Mouse (Mus musculus): ENCODE data around the gene Prpf31. TPM values are rescaled to one million over a fixed set of nuclear protein-coding genes. Genes with fewer than 3 reads are reported as not detected.

The Prpf31 gene
- polyA plus RNA-seq (2012; rRNA removed) = 9.5 and 9.9 TPM in 2 replicates

DNA sequence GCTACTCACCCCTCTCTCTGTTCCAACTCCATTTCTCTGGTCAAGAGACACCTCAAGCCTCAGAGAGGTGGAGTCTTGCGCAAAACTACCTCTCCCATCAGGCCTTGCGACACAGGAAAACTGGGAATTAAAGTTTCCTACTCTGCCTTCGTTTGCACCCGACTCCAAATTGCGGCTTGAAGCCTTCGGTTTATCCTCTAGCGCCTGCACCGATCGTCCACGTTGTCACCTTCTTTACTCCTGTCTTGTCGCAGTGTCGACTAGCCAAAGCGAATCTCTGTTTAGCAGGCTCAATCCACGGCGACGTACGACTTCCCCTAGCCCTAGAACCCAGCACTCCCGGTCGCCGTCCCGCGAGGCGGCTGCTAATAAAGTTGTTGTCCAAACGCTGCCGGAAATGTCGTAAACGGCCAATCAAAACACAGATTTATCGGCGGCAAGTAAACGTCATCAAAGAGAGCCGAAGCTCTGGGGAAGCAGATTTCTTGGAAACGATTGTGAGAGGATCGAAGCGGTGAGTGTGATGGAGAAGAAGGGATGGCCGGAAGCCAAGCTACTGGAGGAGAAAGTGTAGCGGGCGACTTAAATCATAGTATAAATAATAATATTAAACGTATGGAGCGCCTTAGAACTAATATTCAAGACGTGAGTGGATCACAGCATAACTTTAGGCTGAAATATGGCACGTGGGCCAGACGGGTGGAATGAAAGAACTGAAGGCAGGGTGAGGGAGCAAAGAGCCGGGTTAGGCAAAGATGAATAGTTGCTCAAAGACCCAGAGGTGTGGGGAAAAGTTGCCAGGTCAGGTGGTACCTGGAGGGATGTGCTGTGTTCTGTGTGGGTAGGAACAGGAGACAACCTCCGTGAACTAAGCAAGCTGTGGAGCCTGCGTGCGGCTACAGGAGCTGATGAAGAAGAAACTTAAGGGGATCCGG lies at the start of gene Prpf31, which contains the start of gene Tfpt:
Gene Prpf31 (plus strand): TSS at position 443 of the 935 bp plus-strand sequence.
Gene Tfpt (minus strand): TSS at position 387 of the 935 bp plus-strand sequence.

DNA sequence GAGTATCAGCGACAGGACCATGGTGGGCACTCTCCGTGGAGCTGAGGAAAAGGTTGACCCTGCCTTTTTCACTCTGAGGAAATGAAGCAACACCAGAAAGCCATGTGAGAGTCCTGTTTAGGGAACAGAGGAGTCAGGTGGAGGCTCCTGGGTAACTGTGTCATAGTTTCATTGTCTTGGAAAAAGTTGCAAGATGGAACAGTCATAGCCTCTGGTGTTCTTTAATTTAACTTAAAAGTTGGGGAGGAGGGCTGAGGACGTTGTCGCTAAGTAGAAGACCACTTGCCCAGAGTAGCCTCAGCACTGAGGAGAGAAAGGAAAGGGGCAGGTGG lies 13.8 kb upstream of the Prpf31 start, which contains the start of gene Oscar:
Gene Oscar (minus strand): TSS at position 101 of the 332 bp plus-strand sequence.

DNA sequence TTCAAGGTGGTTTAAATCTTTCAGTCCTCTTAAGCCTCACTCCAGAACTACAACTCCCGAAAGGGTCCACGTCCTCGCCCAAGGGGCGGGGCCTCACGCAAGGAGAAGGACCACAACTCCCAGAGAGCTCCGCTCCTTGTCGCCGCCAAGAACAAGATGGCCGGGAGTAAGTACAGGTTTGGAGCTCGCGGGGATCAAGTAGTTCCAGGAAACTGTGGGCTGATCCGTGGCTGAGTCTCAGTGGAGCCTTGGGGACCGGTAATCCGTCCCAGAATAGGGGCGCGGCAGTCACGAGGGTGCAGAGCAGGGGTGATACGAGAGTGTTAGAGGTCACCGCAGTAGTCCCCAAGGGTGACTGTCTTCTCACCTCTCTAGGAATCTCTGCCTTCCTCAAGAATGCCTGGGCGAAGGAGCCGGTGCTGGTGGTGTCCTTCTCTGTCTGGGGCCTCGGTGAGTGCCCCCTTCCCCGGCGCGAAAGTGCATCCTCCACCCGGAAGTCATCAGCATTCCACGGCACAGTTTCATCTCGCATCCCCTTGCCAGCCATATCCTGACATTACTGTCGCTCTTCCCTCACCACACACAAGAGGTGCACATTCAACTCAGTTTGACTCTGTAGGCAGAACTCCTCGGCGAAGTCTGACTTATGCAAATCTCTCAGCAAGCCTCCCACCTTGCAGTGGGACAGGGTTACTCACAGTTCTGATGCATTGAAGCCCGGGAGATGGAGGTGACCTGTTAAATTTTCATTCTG lies 12.4 kb upstream of the Prpf31 start, which contains the start of gene Ndufa3:
Gene Ndufa3 (plus strand): TSS at position 132 of the 754 bp plus-strand sequence.

DNA sequence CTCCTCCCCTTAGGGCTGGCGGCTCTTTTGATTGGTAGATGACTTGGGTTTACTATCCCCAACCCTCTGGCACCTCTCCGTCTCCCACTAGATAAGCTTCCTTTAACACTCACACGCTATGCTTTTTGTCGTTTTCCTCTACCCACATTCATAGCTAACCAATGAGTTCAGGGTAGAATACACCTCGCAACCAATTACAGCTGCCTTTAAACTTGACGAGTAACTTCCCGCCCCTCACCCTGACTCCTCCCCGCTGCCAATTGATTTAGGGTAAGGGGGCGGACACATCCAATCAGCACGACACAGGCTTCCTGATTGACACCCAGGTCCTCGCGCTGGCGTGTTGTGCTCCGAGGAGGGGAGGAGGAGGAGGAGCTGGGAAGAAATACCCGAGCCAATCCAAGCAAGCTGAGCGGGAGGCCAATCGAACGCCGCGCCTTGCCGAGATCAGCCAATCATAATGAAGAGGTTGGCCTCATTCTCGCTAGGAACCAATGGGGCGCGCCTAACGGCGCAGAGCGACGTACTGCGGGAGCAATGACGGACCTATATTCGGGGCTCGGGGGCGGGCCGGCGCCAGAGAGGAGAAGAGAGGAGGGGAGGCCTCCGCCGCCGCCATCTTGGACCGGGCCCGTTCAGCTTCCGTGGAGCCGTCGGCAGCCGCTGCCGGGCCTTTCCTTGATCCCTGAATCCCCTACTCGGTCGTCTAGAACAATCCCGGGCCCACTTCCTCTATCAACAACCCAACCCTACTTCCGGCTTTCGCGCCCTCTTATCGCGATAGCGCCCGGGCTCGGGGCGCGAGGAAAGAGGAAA lies 15.1 kb downstream of the Prpf31 start, which contains the start of gene Cnot3:
Gene Cnot3 (plus strand): TSS at position 597 of the 816 bp plus-strand sequence.

DNA sequence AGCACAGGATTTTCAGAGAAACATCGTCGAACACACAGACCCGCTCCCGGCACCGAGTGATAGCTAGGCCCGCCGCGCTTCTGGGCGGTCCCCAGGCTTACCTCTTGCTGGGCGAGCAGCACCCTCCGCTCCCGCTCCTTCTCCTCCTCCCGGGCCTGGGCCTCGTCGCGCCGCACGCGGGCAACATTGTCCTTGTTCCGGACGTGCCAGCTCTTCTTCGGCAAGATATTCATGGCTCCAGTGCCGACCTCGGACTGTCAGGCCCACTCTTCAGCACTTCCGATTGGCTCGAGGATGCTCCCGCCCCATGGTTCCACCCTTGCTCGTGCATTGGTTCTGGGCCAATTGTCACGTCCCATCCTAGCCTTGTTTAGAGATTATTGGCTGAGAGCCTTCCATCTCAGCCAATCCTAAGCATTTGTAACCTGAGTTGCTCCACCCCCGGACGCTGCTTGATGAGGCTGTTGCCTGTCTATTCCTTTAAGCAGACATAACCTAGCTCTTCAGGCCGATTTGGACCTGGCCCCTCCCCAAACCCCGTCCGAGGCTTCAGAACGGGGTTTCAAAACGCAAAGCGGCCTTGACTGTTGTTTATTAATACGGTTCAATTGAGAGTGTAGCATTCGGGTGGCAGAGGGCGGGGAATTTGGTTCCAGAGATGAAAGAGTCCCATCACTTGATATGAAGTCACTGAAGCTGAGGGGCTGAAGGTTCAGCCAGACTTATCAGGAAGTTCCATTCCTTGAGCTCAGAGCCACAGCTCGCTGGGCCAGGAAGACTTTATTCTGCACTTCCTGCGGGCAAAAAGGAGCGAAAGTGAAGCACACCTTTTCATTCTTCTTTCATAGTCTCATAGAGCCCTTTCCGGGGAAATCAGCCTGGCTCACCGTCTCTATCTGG lies 35.7 kb downstream of the Prpf31 start, which contains the start of gene Leng1:
Gene Leng1 (minus strand): TSS at position 626 of the 900 bp plus-strand sequence.

DNA sequence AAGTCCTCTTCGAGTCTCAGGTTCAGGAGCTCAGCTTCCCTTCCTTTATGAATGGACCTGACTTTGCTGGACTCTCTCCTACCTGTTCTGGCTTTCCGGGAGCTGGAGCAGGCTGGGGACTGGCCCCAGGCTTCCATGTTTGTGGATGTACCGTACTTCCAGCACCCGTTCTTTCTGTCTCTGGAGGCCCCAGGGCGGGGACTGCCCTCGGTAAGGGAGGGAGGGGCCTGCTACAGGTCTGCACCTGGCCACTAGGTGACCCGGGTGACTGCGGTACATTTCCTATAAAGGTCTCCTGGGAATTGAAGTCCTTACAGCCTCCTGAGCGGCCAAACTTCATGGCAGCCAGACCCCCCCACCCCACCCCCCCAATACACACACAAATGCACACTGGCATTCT lies 47.6 kb downstream of the Prpf31 start, which contains the start of gene Tmc4:
Gene Tmc4 (minus strand): TSS at position 212 of the 400 bp plus-strand sequence.

Other genes starting within 250 kb of the Prpf31 start
- 0.11 and 0.17 TPM in 2 replicates for gene Cacng8, start 239.3 kb upstream of the Prpf31 start, polyA plus RNA-seq (2012; rRNA removed)
- gene Cacng6, start 205.8 kb upstream of the Prpf31 start, polyA plus RNA-seq (2012; rRNA removed) = 0.18 and 0.81 TPM in 2 replicates
- gene Tarm1, start 127.4 kb upstream of the Prpf31 start, polyA plus RNA-seq (2012; rRNA removed) = 0.16 TPM in 1 of 2 replicates, not detected in the other
- gene Oscar, start 13.8 kb upstream of the Prpf31 start, polyA plus RNA-seq (2012; rRNA removed) = 0.09 and 0.32 TPM in 2 replicates
- gene Ndufa3, start 12.6 kb upstream of the Prpf31 start, polyA plus RNA-seq (2012; rRNA removed) = 219 and 251 TPM in 2 replicates
- 2.4 and 2.6 TPM in 2 replicates for gene Tfpt, start 56 bp upstream of the Prpf31 start, polyA plus RNA-seq (2012; rRNA removed)
- gene Cnot3, start 15.3 kb downstream of the Prpf31 start, polyA plus RNA-seq (2012; rRNA removed) = 47.8 and 48.8 TPM in 2 replicates
- 0.84 and 1.1 TPM in 2 replicates for gene Leng1, start 35.9 kb downstream of the Prpf31 start, polyA plus RNA-seq (2012; rRNA removed)
- gene Tmc4, start 47.6 kb downstream of the Prpf31 start, polyA plus RNA-seq (2012; rRNA removed) = 95.4 and 101 TPM in 2 replicates
- gene Tsen34, start 62.9 kb downstream of the Prpf31 start, polyA plus RNA-seq (2012; rRNA removed) = 78.1 and 115 TPM in 2 replicates
- 23.1 and 29.7 TPM in 2 replicates for gene Mboat7, start 63.5 kb downstream of the Prpf31 start, polyA plus RNA-seq (2012; rRNA removed)
- gene Rps9, start 74.0 kb downstream of the Prpf31 start, polyA plus RNA-seq (2012; rRNA removed) = 246 and 271 TPM in 2 replicates
- 3.5 and 4.8 TPM in 2 replicates for gene Pirb, start 90.4 kb downstream of the Prpf31 start, polyA plus RNA-seq (2012; rRNA removed)
- gene Gm15448, start 195.7 kb downstream of the Prpf31 start, polyA plus RNA-seq (2012; rRNA removed) = 0.12 and 0.18 TPM in 2 replicates
- gene Pira2, start 215.1 kb downstream of the Prpf31 start, polyA plus RNA-seq (2012; rRNA removed) = 0.11 and 0.25 TPM in 2 replicates